Mouse (Mus musculus): ENCODE results near the gene Olfr430. TPM values are rescaled to one million over a fixed set of nuclear protein-coding genes. Genes with fewer than 3 reads are reported as not detected.
A peak's percentile ranks its signal among the peaks of the same experiment; 100 is the strongest.
"Not testable (repeated sequence)": the region's sequence is repeated elsewhere in the genome, so short reads cannot be mapped to it uniquely, and the experiment has no call there.

Olfr430 gene
- not detected in 2 replicates for polyA plus RNA-seq (2015; fragmentation: Nextera tagmentation; extraction: Ambion mirVana)

DNA sequence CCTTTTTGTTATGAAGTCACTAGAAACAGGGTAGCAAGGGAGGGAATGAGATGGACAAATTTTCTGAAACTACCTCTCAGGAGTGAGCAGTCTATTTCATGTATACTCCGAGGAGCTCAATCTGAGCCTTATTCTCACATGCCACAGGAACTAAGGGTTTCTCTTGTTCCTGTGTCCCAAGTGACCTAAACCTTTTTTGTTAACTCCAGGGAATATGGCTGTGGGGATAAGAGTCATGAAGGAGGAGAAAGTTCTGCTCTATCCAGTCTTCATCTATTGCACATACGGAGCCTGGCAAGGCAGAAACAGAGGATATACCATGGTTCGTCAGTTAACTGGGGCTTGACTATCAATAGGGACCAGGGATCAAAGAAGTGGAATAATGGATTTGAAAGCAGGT is at the start of gene Olfr430:
Olfr430 (plus strand) TSS at position 301 of the 400 bp plus-strand sequence.
- Histone ChIP-seq H3K27ac (ENCODE audit: low read length) (no peak within 1 kb of the TSS), H3K36me3 (ENCODE audit: insufficient read depth, low read length) (no peaks in the 10 kb centered on the region), H3K4me3 (ENCODE audit: low read length) (no peak within 1 kb of the TSS), H3K4me2 (replicated peaks; ENCODE audit: low read depth, low read length) (no peak within 1 kb of the TSS), H3K27me3 (ENCODE audit: insufficient read depth, low read length) (no peaks in the 10 kb centered on the region), H3K4me1 (ENCODE audit: insufficient read depth, low read length) (no peaks in the 10 kb centered on the region), H3K9ac (replicated peaks; ENCODE audit: low read length) (no peak within 1 kb of the TSS), H3K9me3 (ENCODE audit: low read length) (no peaks in the 10 kb centered on the region)
- WGBS: 88% methylated on average over 3 of the region's 3 CpGs
- ATAC-seq (ENCODE audit: low FRiP score, low TSS enrichment): no peak

DNA sequence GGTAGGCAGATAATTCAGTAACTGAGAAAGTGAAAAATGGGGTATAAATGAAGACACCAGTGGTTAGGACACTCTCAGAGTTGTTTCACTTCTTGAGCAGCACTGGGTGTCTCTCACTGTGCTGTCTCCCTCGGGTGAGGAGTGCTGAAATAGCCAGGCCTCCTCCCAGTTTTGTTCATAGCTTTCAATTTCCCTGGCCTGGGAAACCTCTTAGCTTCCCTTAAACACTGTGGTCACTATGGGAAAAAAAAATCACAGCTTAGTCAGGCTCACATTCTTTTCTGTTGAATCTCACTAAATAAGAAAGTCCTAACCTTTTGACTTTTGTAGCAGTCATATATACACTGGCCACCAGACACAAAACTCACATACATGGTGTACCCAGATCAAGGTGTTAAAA is 34.7 kb upstream of the Olfr430 start, which contains the start of gene Ifi205:
Ifi205 (minus strand) TSS at position 113 of the 400 bp plus-strand sequence.
- Histone ChIP-seq H3K36me3 (ENCODE audit: insufficient read depth, low read length) (no peaks in the 10 kb centered on the region), H3K27me3 (ENCODE audit: insufficient read depth, low read length) (no peaks in the 10 kb centered on the region), H3K9me3 (ENCODE audit: low read length) (no peaks in the 10 kb centered on the region), H3K9ac (replicated peaks; ENCODE audit: low read length) (no peak within 1 kb of the TSS), H3K27ac (ENCODE audit: low read length) (no peak within 1 kb of the TSS), H3K4me3 (ENCODE audit: low read length) (no peak within 1 kb of the TSS), H3K4me1 (ENCODE audit: insufficient read depth, low read length) (no peaks in the 10 kb centered on the region), H3K4me2 (replicated peaks; ENCODE audit: low read depth, low read length) (no peak within 1 kb of the TSS)
- no peak for ATAC-seq (ENCODE audit: low FRiP score, low TSS enrichment)
- WGBS: 30% methylated on average over 1 of the region's 1 CpGs

GRCm38 (mm10) chr1:174035841-174036240 is 30.6 kb upstream of the Olfr430 start:
- WGBS: 64% methylated on average over 4 of the region's 4 CpGs
- Histone ChIP-seq H3K9me3 (ENCODE audit: low read length) (no peaks in the 10 kb centered on the region), H3K27ac (ENCODE audit: low read length) (no peak overlapping the region), H3K4me2 (replicated peaks; ENCODE audit: low read depth, low read length) (no peak overlapping the region), H3K36me3 (ENCODE audit: insufficient read depth, low read length) (no peaks in the 10 kb centered on the region), H3K4me3 (ENCODE audit: low read length) (no peak overlapping the region), H3K9ac (replicated peaks; ENCODE audit: low read length) (no peak overlapping the region), H3K27me3 (ENCODE audit: insufficient read depth, low read length) (no peaks in the 10 kb centered on the region), H3K4me1 (ENCODE audit: insufficient read depth, low read length) (no peaks in the 10 kb centered on the region)
- ATAC-seq (ENCODE audit: low FRiP score, low TSS enrichment): no peak

- ATAC-seq (ENCODE audit: low FRiP score, low TSS enrichment): no peak
- WGBS: 83% methylated on average over 3 of the region's 3 CpGs
These were observed 27.9 kb upstream of the Olfr430 start for GRCm38 (mm10) chr1:174038480-174038879.

DNA sequence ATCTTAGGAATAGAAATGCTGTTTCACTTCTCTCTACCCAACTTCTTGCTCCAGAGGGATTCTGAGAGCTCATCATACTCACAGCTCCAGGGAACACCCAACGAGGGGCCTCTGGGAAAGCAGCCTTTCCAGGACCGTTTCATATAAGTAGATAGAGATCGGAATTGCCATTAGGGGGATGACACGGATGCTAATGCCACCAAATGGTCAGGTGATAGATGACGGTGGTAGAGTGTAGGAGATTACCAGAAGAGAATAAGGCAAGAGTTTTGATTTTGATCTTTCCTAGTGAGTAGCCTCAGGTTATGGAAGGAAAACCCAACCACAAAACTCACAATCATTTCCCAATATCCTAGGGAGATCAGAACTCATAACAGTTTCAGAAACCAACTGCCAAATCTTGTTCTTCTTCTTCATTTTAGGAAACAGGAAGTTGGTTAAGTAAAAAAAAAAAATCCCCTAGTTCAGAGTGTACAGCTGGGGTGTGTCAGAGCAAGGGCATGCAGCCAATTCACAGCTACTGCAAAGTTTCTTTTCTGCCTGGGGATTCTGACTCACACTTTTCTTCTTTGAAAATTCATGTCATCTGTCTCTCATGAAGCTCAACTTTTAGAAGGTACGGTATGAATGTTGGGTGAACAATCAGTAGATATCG is 25.8 kb upstream of the Olfr430 start, which contains the start of gene Olfr433:
Olfr433 (plus strand) TSS at position 183 of the 655 bp plus-strand sequence.
- H3K27ac ChIP-seq (ENCODE audit: low read length): no peak within 1 kb of the TSS
- 66% methylated on average over 7 of the region's 7 CpGs for WGBS
- H3K9me3 ChIP-seq (ENCODE audit: low read length): no peaks in the 10 kb centered on the region
- no peaks in the 10 kb centered on the region for H3K36me3 ChIP-seq (ENCODE audit: insufficient read depth, low read length)
- ATAC-seq (ENCODE audit: low FRiP score, low TSS enrichment): peak; percentile 67; the same call in 1 of the 2 replicates
- H3K4me2 ChIP-seq (replicated peaks; ENCODE audit: low read depth, low read length): no peak within 1 kb of the TSS
- H3K27me3 ChIP-seq (ENCODE audit: insufficient read depth, low read length): no peaks in the 10 kb centered on the region
- H3K4me3 ChIP-seq (ENCODE audit: low read length): no peak within 1 kb of the TSS
- H3K4me1 ChIP-seq (ENCODE audit: insufficient read depth, low read length): no peaks in the 10 kb centered on the region
- no peak within 1 kb of the TSS for H3K9ac ChIP-seq (replicated peaks; ENCODE audit: low read length)

More at GRCm38 (mm10) chr1:174038480-174038879, 27.9 kb upstream of the Olfr430 start:
- Histone ChIP-seq H3K9me3 (ENCODE audit: low read length) (no peaks in the 10 kb centered on the region), H3K36me3 (ENCODE audit: insufficient read depth, low read length) (no peaks in the 10 kb centered on the region), H3K27me3 (ENCODE audit: insufficient read depth, low read length) (no peaks in the 10 kb centered on the region), H3K4me3 (ENCODE audit: low read length) (no peak overlapping the region), H3K4me1 (ENCODE audit: insufficient read depth, low read length) (no peaks in the 10 kb centered on the region), H3K4me2 (replicated peaks; ENCODE audit: low read depth, low read length) (no peak overlapping the region), H3K9ac (replicated peaks; ENCODE audit: low read length) (no peak overlapping the region), H3K27ac (ENCODE audit: low read length) (no peak overlapping the region)

DNA sequence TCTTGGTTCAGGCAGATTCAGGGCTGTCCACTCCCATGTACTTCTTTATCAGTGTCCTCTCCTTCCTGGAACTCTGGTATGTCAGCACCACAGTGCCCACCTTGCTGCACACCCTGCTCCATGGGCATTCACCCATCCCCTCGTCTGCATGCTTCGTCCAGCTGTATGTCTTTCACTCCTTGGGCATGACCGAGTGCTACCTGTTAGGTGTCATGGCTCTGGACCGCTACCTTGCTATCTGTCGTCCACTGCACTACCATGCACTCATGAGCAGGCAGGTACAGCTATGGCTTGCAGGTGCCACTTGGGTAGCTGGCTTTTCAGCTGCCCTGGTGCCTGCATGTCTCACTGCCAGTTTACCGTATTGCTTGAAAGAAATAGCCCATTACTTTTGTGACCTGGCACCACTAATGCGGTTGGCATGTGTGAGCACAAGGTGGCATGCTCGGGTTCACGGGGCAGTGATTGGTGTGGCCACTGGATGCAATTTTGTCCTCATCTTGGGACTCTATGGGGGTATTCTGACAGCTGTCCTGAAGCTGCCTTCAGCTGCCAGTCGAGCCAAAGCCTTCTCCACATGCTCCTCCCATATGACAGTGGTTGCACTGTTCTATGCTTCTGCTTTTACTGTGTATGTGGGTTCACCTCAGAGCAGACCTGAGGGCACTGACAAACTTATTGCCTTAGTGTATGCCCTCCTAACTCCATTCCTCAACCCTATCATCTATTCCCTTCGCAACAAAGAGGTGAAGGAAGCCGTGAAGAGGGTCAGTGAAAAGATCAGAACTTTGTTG is 24.1 kb upstream of the Olfr430 start:
- not testable (repeated sequence) for H3K9me3 ChIP-seq (ENCODE audit: low read length); H3K4me3 ChIP-seq (ENCODE audit: low read length); H3K9ac ChIP-seq (replicated peaks; ENCODE audit: low read length); H3K27me3 ChIP-seq (ENCODE audit: insufficient read depth, low read length); ATAC-seq (ENCODE audit: low FRiP score, low TSS enrichment); H3K36me3 ChIP-seq (ENCODE audit: insufficient read depth, low read length); H3K27ac ChIP-seq (ENCODE audit: low read length); H3K4me1 ChIP-seq (ENCODE audit: insufficient read depth, low read length); H3K4me2 ChIP-seq (replicated peaks; ENCODE audit: low read depth, low read length)
- 87% methylated on average over 12 of the region's 12 CpGs for WGBS

GRCm38 (mm10) chr1:174044431-174044830 is 22.0 kb upstream of the Olfr430 start:
- 61% methylated on average over 2 of the region's 2 CpGs for WGBS
- no peaks in the 10 kb centered on the region for H3K9me3 ChIP-seq (ENCODE audit: low read length)
- no peak overlapping the region for H3K4me2 ChIP-seq (replicated peaks; ENCODE audit: low read depth, low read length)
- no peak overlapping the region for H3K27ac ChIP-seq (ENCODE audit: low read length)
- no peaks in the 10 kb centered on the region for H3K4me1 ChIP-seq (ENCODE audit: insufficient read depth, low read length)
- no peak for ATAC-seq (ENCODE audit: low FRiP score, low TSS enrichment)
- H3K27me3 ChIP-seq (ENCODE audit: insufficient read depth, low read length): no peaks in the 10 kb centered on the region
- H3K4me3 ChIP-seq (ENCODE audit: low read length): no peak overlapping the region
- no peaks in the 10 kb centered on the region for H3K36me3 ChIP-seq (ENCODE audit: insufficient read depth, low read length)
- H3K9ac ChIP-seq (replicated peaks; ENCODE audit: low read length): no peak overlapping the region

DNA sequence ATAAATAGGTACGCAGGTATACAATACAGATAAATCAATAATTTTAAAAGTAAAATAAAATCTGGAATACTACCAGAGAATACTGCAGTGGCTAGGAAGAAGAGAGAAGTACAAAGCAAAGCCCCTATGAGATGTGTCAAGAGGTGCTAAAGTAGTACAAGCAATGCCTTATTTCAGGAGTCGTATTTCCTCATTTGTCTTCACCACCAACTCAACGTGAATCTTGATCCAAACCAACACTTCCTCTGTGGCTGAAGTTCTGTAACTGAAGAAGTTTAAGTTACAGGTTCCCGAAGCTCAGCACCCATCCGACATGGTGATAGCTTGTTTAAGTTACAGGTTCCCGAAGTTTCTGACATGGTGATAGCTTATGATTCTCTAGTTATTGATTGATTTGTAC is 18.2 kb upstream of the Olfr430 start:
- ATAC-seq (ENCODE audit: low FRiP score, low TSS enrichment); H3K27ac ChIP-seq (ENCODE audit: low read length); H3K4me2 ChIP-seq (replicated peaks; ENCODE audit: low read depth, low read length); H3K9me3 ChIP-seq (ENCODE audit: low read length); H3K4me1 ChIP-seq (ENCODE audit: insufficient read depth, low read length); H3K27me3 ChIP-seq (ENCODE audit: insufficient read depth, low read length); H3K9ac ChIP-seq (replicated peaks; ENCODE audit: low read length); H3K36me3 ChIP-seq (ENCODE audit: insufficient read depth, low read length); H3K4me3 ChIP-seq (ENCODE audit: low read length): not testable (repeated sequence)
- 63% methylated on average over 6 of the region's 6 CpGs for WGBS

GRCm38 (mm10) chr1:174048893-174049292 is 17.5 kb upstream of the Olfr430 start, which contains the start of gene Olfr432:
Gene Olfr432, plus strand, starts transcription at chr1:174049205.
- H3K4me3 ChIP-seq (ENCODE audit: low read length): no peak within 1 kb of the TSS
- no peaks in the 10 kb centered on the region for H3K36me3 ChIP-seq (ENCODE audit: insufficient read depth, low read length)
- 65% methylated on average over 2 of the region's 2 CpGs for WGBS
- H3K4me1 ChIP-seq (ENCODE audit: insufficient read depth, low read length): no peaks in the 10 kb centered on the region
- no peak within 1 kb of the TSS for H3K9ac ChIP-seq (replicated peaks; ENCODE audit: low read length)
- H3K9me3 ChIP-seq (ENCODE audit: low read length): no peaks in the 10 kb centered on the region
- no peaks in the 10 kb centered on the region for H3K27me3 ChIP-seq (ENCODE audit: insufficient read depth, low read length)
- H3K27ac ChIP-seq (ENCODE audit: low read length): no peak within 1 kb of the TSS
- no peak for ATAC-seq (ENCODE audit: low FRiP score, low TSS enrichment)
- no peak within 1 kb of the TSS for H3K4me2 ChIP-seq (replicated peaks; ENCODE audit: low read depth, low read length)

DNA sequence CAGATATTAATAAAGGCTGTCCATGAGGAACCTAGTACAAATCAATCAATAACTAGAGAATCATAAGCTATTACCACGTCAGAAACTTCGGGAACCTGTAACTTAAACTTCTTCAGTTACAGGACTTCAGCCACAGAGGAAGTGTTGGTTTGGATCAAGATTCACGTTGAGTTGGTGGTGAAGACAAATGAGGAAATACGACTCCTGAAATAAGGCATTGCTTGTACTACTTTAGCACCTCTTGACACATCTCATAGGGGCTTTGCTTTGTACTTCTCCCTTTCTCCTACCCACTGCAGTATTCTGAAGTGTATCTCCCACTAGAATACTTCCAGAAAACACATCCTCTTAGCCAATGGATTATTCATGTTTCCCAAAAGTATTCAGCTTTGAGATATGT is 17.0 kb upstream of the Olfr430 start:
- H3K27ac ChIP-seq (ENCODE audit: low read length); H3K4me3 ChIP-seq (ENCODE audit: low read length): not testable (repeated sequence)
- 50% methylated on average over 4 of the region's 4 CpGs for WGBS

More for the DNA sequence above, 17.0 kb upstream of the Olfr430 start:
- not testable (repeated sequence) for H3K4me2 ChIP-seq (replicated peaks; ENCODE audit: low read depth, low read length); ATAC-seq (ENCODE audit: low FRiP score, low TSS enrichment); H3K27me3 ChIP-seq (ENCODE audit: insufficient read depth, low read length); H3K4me1 ChIP-seq (ENCODE audit: insufficient read depth, low read length); H3K9me3 ChIP-seq (ENCODE audit: low read length); H3K9ac ChIP-seq (replicated peaks; ENCODE audit: low read length); H3K36me3 ChIP-seq (ENCODE audit: insufficient read depth, low read length)

Data from kidney, embryonic 16.5 days (tissue).